Mouse (Mus musculus) monocyte, adult 2 months (primary cell): ENCODE measurements around the gene Zfp248.

ENCODE experiments used
- DNase-seq, 2 experiments: peaks; one replicate each; pipeline ENCODE4 v3.0.0; 2022; ENCODE audit warnings: low spot score in 2 of 2, low read depth in 1 of 2

Gene Zfp248

GRCm38 (mm10) chr6:118455042-118455631 lies at the start of gene Zfp248:
TSS of gene Zfp248 (minus strand) at chr6:118455528.
- DNase-seq: peak; percentile 30 to 50

- no peak for DNase-seq
Observed at GRCm38 (mm10) chr6:118499010-118499409, 43.7 kb upstream of the Zfp248 start.

GRCm38 (mm10) chr6:118482125-118482524 lies 26.8 kb upstream of the Zfp248 start:
- DNase-seq: no peak

- no peak for DNase-seq
Observed at GRCm38 (mm10) chr6:118478957-118479708, 23.8 kb upstream of the Zfp248 start, which contains the start of gene Zfp9. TSS of gene Zfp9 (minus strand) at chr6:118479320.

GRCm38 (mm10) chr6:118477875-118478785 lies 22.8 kb upstream of the Zfp248 start:
- DNase-seq: no peak

- no peak for DNase-seq
Observed at GRCm38 (mm10) chr6:118462069-118462705, 6.9 kb upstream of the Zfp248 start.

- DNase-seq: no peak
Observed at GRCm38 (mm10) chr6:118457726-118458125, 2.4 kb upstream of the Zfp248 start.

- no peak for DNase-seq
Observed at GRCm38 (mm10) chr6:118454452-118454851, 876 bp downstream of the Zfp248 start.

- DNase-seq: no peak
Observed at GRCm38 (mm10) chr6:118431502-118431901, 23.8 kb downstream of the Zfp248 start.

GRCm38 (mm10) chr6:118426666-118427065 lies 28.7 kb downstream of the Zfp248 start:
- no peak for DNase-seq

- peak; percentile 87 to 89 for DNase-seq
Observed at GRCm38 (mm10) chr6:118419050-118419920, 36.0 kb downstream of the Zfp248 start, which contains the start of gene Bms1. TSS of gene Bms1 (minus strand) at chr6:118419474.

GRCm38 (mm10) chr6:118410428-118410827 lies 44.9 kb downstream of the Zfp248 start:
- no peak for DNase-seq

GRCm38 (mm10) chr6:118408510-118408909 lies 46.8 kb downstream of the Zfp248 start:
- no peak for DNase-seq

- no peak for DNase-seq
Observed at GRCm38 (mm10) chr6:118406421-118406820, 48.9 kb downstream of the Zfp248 start.

- DNase-seq: no peak
Observed at GRCm38 (mm10) chr6:118390746-118391145, 64.6 kb downstream of the Zfp248 start.

GRCm38 (mm10) chr6:118385962-118386361 lies 69.4 kb downstream of the Zfp248 start:
- DNase-seq: no peak

GRCm38 (mm10) chr6:118381234-118381633 lies 74.1 kb downstream of the Zfp248 start:
- no peak for DNase-seq

- no peak for DNase-seq
Observed at GRCm38 (mm10) chr6:118380630-118381029, 74.7 kb downstream of the Zfp248 start.

- no peak for DNase-seq
Observed at GRCm38 (mm10) chr6:118379451-118380167, 75.7 kb downstream of the Zfp248 start.
